Mouse (Mus musculus) yolk sac, embryonic 10.5 days (tissue): ENCODE data around the gene Ccnjl.

ENCODE experiments used
- DNase-seq: peaks from one replicate; pipeline ENCODE4 v3.0.0-alpha.2; 2017; ENCODE audit warnings: low spot score

Gene Ccnjl

GRCm38 (mm10) chr11:43528683-43529499 is at the start of gene Ccnjl:
TSS of gene Ccnjl (plus strand) at chr11:43528784.
- DNase-seq = peak; percentile 67

GRCm38 (mm10) chr11:43479376-43479775 is 49.2 kb upstream of the Ccnjl start:
- no peak for DNase-seq

- no peak for DNase-seq
Observed at GRCm38 (mm10) chr11:43480561-43480960, 48.0 kb upstream of the Ccnjl start.

- peak; percentile 35 for DNase-seq
Observed at GRCm38 (mm10) chr11:43481672-43482522, 46.7 kb upstream of the Ccnjl start.

GRCm38 (mm10) chr11:43483122-43483792 is 45.3 kb upstream of the Ccnjl start:
- no peak for DNase-seq

GRCm38 (mm10) chr11:43484057-43484456 is 44.5 kb upstream of the Ccnjl start:
- DNase-seq = no peak

GRCm38 (mm10) chr11:43484652-43485051 is 43.9 kb upstream of the Ccnjl start:
- DNase-seq = no peak

GRCm38 (mm10) chr11:43485855-43486254 is 42.7 kb upstream of the Ccnjl start:
- DNase-seq = no peak

- DNase-seq = peak; percentile 36
Observed at GRCm38 (mm10) chr11:43492663-43493062, 35.9 kb upstream of the Ccnjl start.

- peak; percentile 53 for DNase-seq
Observed at GRCm38 (mm10) chr11:43493815-43494409, 34.7 kb upstream of the Ccnjl start.

- no peak for DNase-seq
Observed at GRCm38 (mm10) chr11:43495037-43495436, 33.5 kb upstream of the Ccnjl start.

GRCm38 (mm10) chr11:43495532-43495931 is 33.1 kb upstream of the Ccnjl start:
- no peak for DNase-seq

GRCm38 (mm10) chr11:43501256-43501655 is 27.3 kb upstream of the Ccnjl start:
- no peak for DNase-seq

- DNase-seq = no peak
Observed at GRCm38 (mm10) chr11:43505188-43505587, 23.4 kb upstream of the Ccnjl start.

- DNase-seq = no peak
Observed at GRCm38 (mm10) chr11:43507976-43508375, 20.6 kb upstream of the Ccnjl start.

GRCm38 (mm10) chr11:43509878-43510277 is 18.7 kb upstream of the Ccnjl start:
- DNase-seq = no peak

GRCm38 (mm10) chr11:43512661-43513190 is 15.9 kb upstream of the Ccnjl start:
- no peak for DNase-seq

- DNase-seq = peak; percentile 24
Observed at GRCm38 (mm10) chr11:43516344-43517021, 12.1 kb upstream of the Ccnjl start.

GRCm38 (mm10) chr11:43517641-43518040 is 10.9 kb upstream of the Ccnjl start:
- no peak for DNase-seq

- DNase-seq = no peak
Observed at GRCm38 (mm10) chr11:43518086-43518485, 10.5 kb upstream of the Ccnjl start.

GRCm38 (mm10) chr11:43518821-43519220 is 9.8 kb upstream of the Ccnjl start:
- DNase-seq = no peak
